Mouse (Mus musculus) thymus, postnatal 25 days (tissue): ENCODE data around the gene Rbp3.
A peak's percentile ranks its signal among the peaks of the same experiment; 100 is the strongest.

Experiments used
- DNase-seq: peaks from one replicate; pipeline ENCODE4 v3.0.0; 2022

Rbp3 gene

DNA sequence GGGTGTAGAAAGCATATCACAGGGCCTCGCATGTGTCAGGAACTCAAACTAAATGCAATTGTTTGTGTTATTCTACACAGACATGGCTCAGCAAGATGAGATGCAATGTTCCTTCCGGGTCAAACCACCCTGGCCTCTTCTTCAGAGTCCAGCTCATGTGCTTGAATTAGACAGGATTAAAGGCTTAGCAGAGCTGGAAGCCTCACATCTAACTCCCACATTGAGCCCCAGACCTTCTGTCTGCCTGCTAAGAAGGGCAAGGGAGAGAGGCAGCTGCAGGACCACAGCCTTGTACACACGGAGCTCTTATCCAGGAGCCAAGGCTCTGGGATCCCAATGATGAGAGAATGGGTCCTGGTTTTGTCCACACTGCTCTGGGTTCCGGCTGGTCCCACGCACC lies at the start of gene Rbp3:
Rbp3 (plus strand) TSS at position 243 of the 400 bp plus-strand sequence.
- DNase-seq = no peak

DNA sequence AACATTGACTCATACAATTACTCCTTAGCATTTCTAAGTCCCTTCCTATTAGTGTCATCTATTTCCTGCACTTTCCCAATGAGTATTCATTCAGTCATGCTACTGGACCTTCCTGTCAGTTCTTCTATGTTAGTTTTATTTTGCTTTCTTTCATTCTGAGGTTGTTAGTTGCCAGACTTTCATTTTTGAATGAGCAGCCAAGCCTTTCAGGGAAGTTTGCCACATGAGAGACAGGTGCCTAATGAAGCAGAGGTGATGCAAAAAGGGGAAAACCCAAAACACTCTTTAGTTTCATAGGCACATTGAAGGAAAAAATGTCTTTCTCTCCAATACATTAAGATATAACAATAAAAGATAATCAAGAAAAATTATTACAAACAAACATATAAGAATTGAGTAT lies 49.0 kb upstream of the Rbp3 start:
- no peak for DNase-seq

DNA sequence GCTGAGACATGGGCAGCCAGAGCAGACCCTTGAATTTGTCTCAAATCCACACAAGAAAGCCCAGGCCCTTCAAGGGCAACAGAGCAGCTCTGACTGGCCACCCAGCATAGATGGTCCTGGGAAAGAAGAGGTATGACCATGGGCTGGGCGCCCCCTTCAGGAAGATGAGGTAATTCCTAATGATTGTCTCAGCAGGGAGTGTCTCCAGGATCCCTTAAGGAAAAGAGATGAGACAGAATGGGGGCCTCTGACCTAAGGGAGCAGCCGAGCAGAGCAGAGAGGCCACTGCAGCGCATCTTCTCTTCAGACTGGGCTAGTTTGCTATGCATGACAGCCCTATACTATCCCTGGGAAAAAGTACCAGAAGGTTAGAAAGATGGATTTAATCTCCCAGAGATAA lies 40.1 kb upstream of the Rbp3 start:
- DNase-seq = no peak

DNA sequence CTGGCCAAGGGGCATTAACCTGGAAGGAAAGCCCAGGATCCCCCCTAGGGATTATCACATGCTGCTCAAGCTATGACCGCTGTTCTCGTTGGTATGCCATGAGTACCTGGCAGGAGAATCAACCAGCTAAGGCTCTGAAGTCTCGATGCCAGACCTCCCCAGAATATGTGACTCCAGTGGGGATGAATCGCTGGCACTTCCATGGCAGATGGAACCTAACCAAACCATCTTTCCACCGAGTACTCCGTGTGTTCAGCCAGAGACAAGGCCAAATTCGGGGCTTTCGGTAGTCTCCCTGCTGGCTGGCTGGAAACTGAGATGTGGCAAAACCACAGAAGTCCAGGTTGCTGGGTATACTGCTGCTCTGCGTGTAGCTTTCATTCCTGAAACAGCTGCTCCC lies 39.6 kb upstream of the Rbp3 start:
- no peak for DNase-seq

DNA sequence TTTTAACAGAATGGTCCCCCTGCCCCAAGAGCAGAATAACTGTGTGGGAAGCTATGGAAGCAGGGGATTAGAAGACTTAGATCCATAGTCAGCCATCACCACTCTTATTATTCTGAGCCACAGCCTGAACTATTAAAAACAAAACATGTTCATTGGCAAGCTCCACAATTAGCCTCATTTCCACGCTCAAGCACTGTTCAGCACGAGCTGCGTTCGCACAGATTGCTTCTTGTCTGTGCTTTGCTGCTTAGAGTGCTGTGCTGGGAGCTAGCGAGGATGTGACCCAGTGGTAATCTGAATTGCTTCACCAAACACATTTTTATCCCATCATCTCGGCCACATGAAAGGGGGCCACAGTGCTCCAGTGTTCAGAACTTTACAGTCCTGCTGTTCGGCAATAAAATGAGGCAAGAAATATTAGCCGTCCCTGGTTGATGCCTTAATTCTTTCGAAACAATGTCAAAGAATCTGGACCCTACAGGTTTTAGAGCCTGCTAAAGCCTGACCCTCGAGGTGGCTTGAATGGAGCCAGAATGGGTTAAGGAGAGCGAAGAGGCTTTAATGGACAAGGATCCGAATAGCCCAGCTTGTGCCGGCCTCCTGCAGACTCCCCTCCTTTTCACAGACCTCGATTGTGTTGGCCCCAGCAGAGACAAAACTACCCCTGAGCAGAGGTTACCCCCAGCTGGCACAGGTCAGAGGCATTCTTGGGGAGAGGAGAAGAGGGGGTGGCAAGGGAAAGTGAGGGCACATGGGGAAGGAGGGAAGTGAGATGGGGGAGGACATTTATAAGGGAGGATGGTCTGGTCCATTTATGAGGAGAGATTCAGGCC lies 32.9 kb upstream of the Rbp3 start:
- DNase-seq = no peak

DNA sequence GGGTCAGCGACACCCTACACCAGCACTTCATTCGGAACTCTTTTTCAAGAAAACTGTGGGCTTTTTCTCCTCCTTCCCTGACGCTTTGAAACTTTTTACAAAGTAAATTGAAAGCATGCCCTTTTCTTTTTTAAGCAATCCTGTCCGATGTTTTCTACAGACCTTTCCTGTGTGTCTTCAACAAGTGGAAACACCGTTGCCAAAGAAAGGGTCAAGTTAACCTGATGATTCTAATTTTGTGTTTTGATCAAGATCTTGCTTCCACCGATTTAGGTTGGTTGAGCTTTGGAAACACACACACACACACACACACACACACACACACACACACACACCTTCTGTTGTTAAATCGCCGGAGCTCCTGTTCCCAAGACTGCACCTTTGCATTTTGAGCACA lies 31.0 kb upstream of the Rbp3 start:
- DNase-seq = no peak

DNA sequence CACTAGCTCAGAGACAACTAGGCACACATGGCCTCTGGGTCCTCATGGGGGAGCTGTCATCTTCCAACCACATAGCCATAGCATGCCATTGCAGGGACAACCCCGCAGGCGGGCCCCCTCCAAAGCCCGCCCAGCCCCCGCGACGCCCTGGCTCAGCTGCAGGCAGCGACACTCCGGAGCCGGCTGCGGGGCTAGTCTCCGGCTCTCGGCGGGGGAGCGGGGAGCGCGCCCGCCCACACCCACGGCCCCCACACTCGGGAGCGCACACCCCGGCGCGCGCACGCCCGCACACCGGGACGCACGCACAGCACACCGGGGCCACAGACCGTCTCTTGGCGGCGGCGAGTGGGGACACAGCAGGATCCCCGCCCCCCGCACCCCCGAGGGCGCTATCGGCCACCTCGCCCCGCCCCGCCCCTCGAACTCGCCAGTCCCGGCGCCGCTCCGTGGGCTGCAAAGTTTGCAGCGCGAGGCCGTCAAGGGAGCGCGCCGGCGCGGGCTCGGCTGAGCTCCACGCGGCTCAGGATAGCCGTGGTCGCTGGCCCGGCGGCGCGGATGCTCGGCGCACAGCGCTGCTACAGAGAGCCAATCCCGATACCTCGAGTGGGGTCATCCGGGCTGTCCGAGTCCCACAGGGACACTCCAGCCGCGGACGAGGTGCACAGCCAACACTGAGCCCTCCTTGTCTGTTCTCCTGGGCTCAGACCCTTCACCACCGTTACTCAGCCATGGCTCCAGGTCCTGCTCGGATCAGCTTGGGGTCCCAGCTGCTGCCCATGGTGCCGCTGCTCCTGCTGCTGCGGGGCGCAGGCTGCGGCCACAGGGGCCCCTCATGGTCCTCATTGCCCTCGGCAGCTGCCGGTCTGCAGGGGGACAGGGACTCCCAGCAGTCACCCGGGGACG lies 30.4 kb upstream of the Rbp3 start, which contains the start of gene Gdf10:
Gdf10 (plus strand) TSS at position 420 of the 903 bp plus-strand sequence.
- no peak for DNase-seq

DNA sequence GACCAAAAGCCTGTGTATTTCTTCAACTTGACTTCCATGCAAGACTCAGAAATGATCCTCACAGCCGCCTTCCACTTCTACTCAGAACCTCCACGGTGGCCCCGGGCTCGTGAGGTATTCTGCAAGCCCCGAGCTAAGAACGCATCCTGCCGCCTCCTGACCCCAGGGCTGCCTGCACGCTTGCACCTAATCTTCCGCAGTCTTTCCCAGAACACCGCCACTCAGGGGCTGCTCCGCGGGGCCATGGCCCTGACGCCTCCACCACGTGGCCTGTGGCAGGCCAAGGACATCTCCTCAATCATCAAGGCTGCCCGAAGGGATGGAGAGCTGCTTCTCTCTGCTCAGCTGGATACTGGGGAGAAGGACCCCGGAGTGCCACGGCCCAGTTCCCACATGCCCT lies 21.9 kb upstream of the Rbp3 start:
- DNase-seq = no peak

DNA sequence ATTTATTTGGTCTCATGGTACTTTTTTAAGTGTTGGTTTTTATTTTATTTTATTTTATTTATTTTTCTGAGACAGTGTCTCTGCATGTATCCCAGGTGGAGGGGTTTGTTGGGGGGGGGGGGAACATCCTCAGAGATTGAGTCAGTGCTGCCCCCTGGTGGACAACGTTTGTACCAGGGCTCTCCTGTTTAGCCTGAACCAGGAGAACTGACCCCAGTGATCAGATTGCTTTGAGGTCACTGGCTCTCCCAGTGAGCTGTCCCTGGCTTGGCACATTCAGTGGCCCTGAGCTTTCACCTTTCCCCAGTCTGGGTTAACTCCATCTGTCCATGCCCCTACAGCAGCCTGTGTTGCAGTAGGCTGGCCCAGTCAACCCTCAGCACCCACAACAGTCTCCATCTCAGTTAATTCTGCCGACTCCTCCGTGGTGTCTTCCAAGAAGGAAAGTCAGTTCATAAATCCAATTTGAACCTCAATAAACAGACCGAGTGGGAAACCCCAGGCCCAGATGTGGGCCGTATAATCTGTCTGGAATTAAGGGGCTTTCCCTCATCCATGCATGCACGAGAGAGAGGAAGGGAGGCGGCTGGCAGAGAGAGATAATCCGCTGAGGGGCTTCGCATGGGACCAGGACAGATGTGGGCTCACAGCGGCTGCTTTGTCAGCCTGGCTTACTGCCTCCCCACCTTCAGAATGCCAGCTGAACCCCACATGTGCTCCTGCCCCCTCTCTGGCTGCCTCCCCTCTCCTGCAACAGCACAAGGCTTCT lies 20.7 kb upstream of the Rbp3 start:
- peak; percentile 20 for DNase-seq

DNA sequence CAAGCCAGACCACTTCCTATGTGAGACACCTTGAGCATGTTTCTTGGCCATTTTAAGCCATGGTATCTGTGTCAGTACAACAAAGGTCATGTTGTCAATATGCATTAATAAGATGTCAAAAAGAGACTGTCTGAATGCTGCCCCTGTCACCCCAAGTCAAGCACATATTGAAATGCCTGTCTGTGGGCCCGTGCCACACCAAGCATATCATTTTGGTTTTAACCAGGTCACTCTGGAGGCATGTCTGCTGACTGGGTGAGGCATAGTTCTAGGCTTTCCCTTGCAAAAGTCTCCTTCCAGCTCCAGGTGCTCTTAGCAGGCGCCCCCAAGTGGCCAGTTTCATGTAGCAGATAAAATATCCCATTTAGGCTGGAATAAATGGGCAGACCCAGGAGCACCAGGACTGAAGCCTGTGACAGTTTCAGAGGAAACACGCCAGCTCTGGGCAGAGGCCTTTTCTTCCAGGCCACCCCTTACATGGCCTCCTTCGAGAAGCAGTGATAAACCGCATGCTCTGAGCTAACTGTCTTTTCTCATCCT lies 20.0 kb upstream of the Rbp3 start:
- DNase-seq = no peak

DNA sequence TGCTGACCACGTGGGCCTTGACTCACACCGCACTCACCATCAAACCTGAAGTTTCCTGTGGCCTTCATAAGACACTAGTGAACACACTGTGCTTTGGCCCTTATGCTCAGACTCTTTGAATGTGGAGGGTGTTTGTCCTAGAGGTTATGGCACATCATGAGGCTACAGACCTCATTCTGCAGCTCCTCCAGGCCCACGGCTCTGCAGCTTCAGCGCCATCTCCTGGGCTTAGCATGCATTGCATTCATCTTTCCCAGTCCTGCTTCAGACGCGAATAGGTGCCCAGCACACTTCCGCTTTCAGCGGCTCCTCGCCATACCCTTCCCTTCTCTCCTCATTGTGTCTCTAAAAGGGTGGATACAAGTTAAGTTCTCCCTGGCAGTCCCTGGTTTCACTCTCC lies 14.7 kb upstream of the Rbp3 start:
- DNase-seq = no peak

DNA sequence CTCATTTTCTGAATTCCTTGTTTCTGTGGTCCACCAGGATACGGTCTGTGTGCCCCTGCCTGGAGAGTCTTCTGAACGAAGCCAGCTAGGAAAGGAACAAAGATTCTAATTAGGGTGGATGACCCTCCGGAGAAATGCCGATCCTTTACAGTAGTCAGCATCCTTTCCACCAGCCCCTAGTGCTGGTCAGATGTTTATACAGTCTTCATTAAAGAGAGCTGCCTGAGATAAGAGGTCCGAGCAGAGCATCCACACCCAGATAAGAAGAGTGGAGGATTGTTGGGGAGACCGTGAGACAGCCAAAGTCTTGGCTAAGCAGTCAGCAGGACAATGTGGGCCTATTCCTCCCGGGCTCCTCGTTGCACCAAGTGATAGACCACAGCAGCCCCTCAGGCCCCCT lies 13.1 kb upstream of the Rbp3 start, which contains the start of gene Gdf2:
Gdf2 (plus strand) TSS at position 301 of the 400 bp plus-strand sequence.
- no peak for DNase-seq

DNA sequence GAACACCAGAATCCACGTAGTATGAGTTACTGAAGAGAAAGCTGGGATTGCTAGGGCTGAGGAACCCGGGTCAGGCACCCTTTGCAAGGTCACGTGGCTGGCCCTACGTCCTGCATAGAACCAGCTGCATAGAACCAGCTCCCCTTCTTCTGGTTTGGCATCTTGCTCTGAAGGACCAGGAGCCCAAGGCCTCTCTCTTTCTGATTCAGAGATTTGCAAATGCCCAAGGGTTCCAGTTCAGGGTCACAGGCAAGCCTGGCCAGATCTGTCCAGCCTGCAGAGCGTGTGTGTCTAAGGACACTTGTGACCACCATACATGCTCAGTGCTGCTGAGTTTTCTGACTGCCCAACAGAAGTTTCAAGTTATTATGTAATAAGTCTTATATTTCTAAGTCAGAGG lies 11.6 kb upstream of the Rbp3 start:
- no peak for DNase-seq

DNA sequence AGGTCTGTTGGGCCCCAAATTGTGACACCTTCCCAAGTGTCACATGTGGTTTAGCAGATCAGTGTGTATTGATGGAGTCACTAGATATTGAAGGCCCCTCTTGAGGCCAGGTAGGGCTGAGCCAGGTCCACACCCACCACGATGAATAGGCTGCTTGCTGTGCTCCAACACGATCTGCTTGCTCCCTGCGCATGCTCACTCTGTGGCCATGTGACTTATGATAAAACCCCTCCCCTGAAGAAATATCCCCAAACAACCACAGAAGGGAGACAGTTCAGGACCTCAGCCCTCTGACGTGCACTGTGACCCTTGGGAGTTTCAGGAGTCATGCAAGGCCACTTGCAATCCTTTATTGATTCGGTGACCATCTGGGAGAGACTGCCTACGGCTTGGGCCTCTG lies 7.7 kb upstream of the Rbp3 start:
- no peak for DNase-seq

DNA sequence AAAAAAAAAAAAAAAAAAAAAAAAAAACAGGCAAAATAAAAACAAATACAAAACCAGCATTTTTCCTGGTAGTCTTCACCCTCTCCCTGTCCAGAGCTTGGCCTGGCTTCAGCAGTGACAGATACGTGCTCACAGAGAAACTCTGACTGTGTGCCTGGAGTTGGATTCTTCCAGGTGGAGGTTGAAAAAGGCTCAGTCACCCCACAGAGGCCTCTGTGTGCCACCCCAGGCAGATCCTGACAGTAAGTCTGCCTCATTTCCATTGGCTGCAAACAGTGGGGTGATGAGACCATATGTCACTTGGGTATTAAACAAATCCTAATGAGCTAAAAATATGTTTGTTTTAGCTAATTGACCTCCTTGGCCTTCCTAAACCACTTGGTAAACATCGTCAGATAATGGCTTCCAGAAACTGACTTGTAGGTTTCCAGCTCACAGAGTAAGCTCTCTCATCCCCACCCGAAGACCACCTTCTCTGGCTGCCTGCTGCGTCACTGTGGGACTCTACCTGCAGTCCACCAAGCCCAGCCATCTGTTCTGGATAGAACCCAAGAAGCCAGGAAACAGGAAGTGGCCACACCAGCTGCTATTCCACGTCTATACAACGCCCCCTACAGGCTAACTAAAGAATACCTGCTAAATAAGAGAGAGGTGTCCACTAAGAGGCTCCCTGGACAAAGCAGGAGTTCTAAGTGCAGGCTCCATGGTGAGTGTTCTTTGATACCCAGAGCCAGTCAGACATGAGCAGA lies 1.4 kb upstream of the Rbp3 start:
- no peak for DNase-seq

DNA sequence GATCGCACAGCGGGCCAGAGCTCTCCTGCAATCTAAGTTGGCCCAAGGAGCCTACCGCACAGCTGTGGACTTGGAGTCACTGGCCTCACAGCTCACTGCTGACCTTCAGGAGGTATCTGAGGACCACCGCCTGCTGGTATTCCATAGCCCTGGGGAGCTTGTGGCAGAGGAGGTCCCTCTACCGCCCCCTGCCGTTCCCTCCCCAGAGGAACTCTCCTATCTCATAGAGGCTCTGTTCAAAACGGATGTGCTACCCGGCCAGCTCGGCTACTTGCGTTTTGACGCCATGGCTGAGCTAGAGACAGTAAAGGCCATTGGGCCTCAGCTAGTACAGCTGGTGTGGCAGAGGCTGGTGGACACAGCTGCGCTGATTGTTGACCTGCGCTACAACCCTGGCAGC lies 2.3 kb downstream of the Rbp3 start:
- DNase-seq = no peak

DNA sequence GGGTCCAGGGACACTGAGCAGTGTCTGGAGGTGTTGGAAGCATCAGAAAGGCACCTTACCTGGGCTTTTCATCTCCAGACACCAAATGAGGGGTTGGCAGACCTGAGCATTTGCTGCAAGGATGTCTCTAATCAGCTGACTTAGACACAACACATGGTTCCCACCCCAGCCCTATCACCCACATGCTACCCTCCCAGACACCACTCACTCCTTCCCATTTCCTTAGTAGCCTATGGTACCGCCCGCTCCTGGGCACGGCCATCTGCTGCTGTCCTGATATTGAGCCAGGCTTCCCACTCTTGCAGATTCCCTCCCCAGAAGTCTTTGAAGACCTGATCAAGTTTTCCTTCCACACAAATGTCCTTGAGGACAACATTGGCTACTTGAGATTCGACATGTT lies 4.4 kb downstream of the Rbp3 start:
- DNase-seq = no peak

DNA sequence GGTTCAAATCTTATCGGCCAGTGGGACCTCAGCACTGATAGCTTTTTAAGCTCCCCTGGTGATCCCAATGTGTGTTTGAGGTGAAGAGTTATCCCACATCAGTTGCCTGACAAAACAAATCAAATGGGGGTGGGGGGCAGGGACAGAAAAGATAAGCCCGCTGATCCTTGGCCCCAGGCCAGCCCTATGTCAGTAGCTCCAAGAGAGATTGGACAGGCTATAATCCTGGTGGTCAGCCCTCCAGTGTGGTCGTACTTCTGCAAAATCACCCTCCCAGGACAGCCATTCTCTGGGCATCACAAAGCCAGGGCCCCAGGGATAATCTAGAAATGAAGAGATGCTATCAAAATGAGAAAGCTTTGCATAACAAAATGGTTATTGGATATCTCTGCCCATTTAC lies 5.0 kb downstream of the Rbp3 start:
- no peak for DNase-seq

DNA sequence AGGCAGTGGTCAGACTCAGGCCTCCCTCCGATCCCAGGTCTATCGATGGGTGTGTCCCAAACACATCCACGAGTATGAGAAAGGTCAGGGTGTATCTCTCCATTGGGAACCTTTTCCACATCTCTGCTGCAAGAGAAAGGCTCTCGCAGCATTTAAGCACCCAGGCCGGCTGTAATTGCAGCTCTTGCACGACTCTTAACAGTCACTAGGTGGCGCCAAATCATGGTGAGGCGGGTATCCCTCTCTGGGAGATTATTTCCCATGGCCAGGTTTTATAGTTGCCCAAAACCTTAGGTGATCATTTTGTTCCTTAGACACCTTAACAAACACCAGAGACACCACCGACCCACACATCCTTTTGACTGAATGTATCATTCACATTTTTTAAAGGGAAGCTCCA lies 5.5 kb downstream of the Rbp3 start:
- DNase-seq = no peak

DNA sequence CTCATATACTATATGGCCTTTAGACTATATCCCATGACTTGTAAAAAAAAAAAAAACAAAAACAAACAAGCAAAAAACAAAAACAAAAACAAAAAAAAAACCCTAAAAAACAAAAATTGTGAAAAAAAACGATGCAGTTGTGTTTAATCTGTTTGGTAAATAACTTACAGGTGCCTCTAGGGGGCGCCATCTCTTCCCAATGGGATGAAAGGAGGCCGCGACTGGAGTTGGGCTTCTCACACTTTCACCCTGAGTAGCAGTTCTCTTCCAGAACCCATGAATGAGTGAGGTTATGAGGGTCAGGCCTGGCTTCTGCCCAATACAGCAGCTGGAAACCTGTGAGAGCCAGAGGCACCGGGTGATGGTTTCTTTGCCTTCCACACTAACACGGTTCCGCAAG lies 11.9 kb downstream of the Rbp3 start:
- no peak for DNase-seq

DNA sequence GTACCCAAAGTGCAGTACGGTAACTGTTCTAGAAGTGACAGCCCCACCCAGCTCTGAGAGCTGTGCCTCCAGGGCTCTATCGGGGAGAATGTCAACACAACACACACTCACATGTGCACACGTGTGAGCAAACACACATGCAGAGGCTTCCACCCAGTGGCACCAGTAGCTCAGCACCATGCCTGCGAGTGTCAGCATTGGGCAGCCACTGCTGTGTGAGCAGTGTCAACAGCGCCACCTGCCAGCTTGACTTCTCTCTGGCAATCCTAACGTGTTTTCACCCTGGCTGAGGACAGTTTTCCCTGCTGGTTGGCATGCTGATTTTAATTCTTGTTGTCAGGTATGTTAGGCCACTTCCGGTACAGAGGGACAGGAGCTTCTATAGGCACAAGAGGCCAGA lies 18.9 kb downstream of the Rbp3 start:
- DNase-seq = no peak

DNA sequence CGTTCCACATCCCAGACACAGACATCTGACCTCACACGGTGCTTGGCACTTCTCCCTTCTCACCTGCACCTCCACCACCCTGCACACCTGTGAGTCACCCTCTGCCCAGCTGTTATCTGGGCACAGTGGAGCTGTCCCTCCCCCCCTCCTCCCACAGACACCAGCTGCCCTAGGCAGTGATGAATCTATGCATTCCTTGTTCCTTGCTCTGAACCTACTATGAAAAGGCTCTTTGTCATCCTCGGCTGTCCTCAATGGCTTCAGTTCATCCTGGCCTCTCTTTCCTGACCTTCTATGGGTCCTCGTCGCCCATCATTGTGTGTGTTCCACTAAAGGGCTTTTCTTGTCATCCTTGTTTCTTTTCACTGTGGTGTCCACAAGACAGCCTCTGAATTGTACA lies 20.9 kb downstream of the Rbp3 start:
- no peak for DNase-seq
